Mouse (Mus musculus) G1E (cell line): ENCODE measurements around the gene Eps15l1. TPM values are rescaled to one million over a fixed set of nuclear protein-coding genes. Genes with fewer than 3 reads are reported as not detected.

Source experiments
- ATAC-seq: 2 replicates; pipeline ENCODE4 v1.8.0; 2016; ENCODE audit warnings: mild to moderate bottlenecking; ENCODE audit not compliant: insufficient number of reproducible peaks, poor library complexity, low FRiP score, severe bottlenecking; ENCODE audit errors: extremely low read depth
- DNase-seq: peaks from one replicate; pipeline ENCODE4 v3.0.0; 2012; ENCODE audit warnings: low spot score
- H3K27me3 ChIP-seq: 2 replicates; pipeline ENCODE4 v1.6.1; 2012; ENCODE audit warnings: mild to moderate bottlenecking, low read length, inconsistent platforms; ENCODE audit not compliant: insufficient read depth
- H3K36me3 ChIP-seq: replicated peaks from 2 replicates; pipeline ENCODE3; 2012; ENCODE audit warnings: mild to moderate bottlenecking, inconsistent platforms
- H3K4me1 ChIP-seq: 2 replicates; pipeline ENCODE4 v1.6.1; 2012; ENCODE audit warnings: low read depth, low read length, inconsistent platforms, mixed read lengths; ENCODE audit not compliant: insufficient read depth
- H3K4me3 ChIP-seq: 2 replicates; pipeline ENCODE4 v1.5.1; 2012; ENCODE audit warnings: low read depth, mild to moderate bottlenecking, inconsistent platforms, low read length, moderate library complexity, mixed read lengths
- H3K9me3 ChIP-seq: replicated peaks from 2 replicates; pipeline ENCODE4 v1.6.1; 2012; ENCODE audit warnings: inconsistent platforms
- CTCF ChIP-seq: IDR thresholded peaks from 2 replicates; pipeline ENCODE4 v1.5.1; 2012; ENCODE audit warnings: low read depth, low read length, inconsistent platforms, mixed read lengths
- GATA1 ChIP-seq: IDR thresholded peaks from 2 replicates; pipeline ENCODE4 v1.6.1; 2012; ENCODE audit warnings: borderline replicate concordance, low read length, inconsistent platforms, mixed read lengths
- GATA2 ChIP-seq: IDR thresholded peaks from 2 replicates; pipeline ENCODE4 v1.6.1; 2012; ENCODE audit warnings: low read depth, low read length, inconsistent platforms, borderline replicate concordance
- POLR2AphosphoS5 ChIP-seq: IDR thresholded peaks from 2 replicates; pipeline ENCODE4 v1.6.1; 2012; ENCODE audit warnings: low read depth, low read length, inconsistent platforms; ENCODE audit not compliant: insufficient replicate concordance
- TAL1 ChIP-seq: conservative IDR thresholded peaks from 2 replicates; pipeline ENCODE4 v1.6.1; 2012; ENCODE audit warnings: low read depth, low read length, inconsistent platforms, mixed read lengths
- polyA plus RNA-seq: library from polyadenylated mRNA; stranded (reverse); fragments of >175 nt; gene quantifications from 2 replicates; pipeline ENCODE4 v1.2.3, GENCODE M21; 2012
- total RNA-seq, 2 experiments: library from RNA; stranded (forward) in 1 of 2; stranded (reverse) in 1 of 2; fragments of 200-1000 nt in 1 of 2; fragments of >200 nt in 1 of 2; fragmentation: Nextera tagmentation in 1 of 2; gene quantifications; 2 replicates each; pipeline ENCODE4 v1.2.3; 2014 to 2017

Gene Eps15l1
- total and polyA plus RNA-seq, 3 experiments = 16.7 to 110 (median 37.2) TPM

DNA sequence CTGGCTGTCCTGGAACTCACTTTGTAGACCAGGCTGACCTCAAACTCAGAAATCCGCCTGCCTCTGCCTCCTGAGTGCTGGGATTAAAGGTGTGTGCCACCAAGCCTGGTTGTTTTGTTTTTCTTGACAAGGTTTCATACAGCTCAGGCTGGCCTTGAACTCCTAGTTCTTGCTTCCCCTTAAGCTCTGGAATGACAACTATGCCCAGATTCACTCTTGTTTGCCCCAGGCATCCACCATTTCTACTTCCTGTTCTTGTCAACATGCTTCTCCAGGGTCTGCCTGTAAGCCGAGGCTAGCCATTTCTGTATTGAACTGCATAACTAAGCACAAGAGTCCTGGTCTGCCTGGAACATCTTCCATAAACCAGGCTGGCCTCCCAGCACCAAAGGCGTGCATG, 92.1 kb downstream of the Eps15l1 start:
- Histone ChIP-seq H3K27me3 (peaks cover 33% of the 10 kb centered on the region), H3K4me1 (peaks cover 6% of the 10 kb centered on the region), H3K4me3 (no peak overlapping the region), H3K36me3 (no peaks in the 10 kb centered on the region), H3K9me3 (no peaks in the 10 kb centered on the region)
- no peak for TF ChIP-seq POLR2AphosphoS5
- TF ChIP-seq TAL1 = no peak
- no peak for TF ChIP-seq GATA1
- no peak for TF ChIP-seq GATA2
- no peak for TF ChIP-seq CTCF
- ATAC-seq (no peak), DNase-seq (no peak)

- no peak for ATAC-seq
- Histone ChIP-seq H3K27me3 (peaks cover 30% of the 10 kb centered on the region), H3K4me1 (peaks cover 8% of the 10 kb centered on the region), H3K4me3 (no peak overlapping the region), H3K9me3 (peaks cover 12% of the 10 kb centered on the region), H3K36me3 (no peaks in the 10 kb centered on the region)
- TF ChIP-seq GATA2 (no peak), CTCF (no peak), TAL1 (no peak), POLR2AphosphoS5 (no peak), GATA1 (no peak)
- DNase-seq = no peak
Measured at GRCm38 (mm10) chr8:72324708-72325107, 96.6 kb downstream of the Eps15l1 start.

GRCm38 (mm10) chr8:72324036-72324706, 97.1 kb downstream of the Eps15l1 start:
- ATAC-seq (no peak), DNase-seq (no peak)
- H3K36me3 ChIP-seq = no peaks in the 10 kb centered on the region
- TF ChIP-seq POLR2AphosphoS5 = no peak
- TF ChIP-seq GATA2 = no peak
- TF ChIP-seq TAL1 = no peak
- no peak for TF ChIP-seq CTCF
- TF ChIP-seq GATA1 = no peak
- H3K4me3 ChIP-seq = no peak overlapping the region
- H3K4me1 ChIP-seq = peaks cover 10% of the 10 kb centered on the region
- H3K9me3 ChIP-seq = peaks cover 17% of the 10 kb centered on the region
- peaks cover 29% of the 10 kb centered on the region for H3K27me3 ChIP-seq

GRCm38 (mm10) chr8:72323131-72323725, 98.0 kb downstream of the Eps15l1 start:
- Histone ChIP-seq H3K27me3 (peaks cover 34% of the 10 kb centered on the region), H3K4me3 (no peak overlapping the region), H3K36me3 (no peaks in the 10 kb centered on the region), H3K9me3 (peaks cover 22% of the 10 kb centered on the region), H3K4me1 (peaks cover 19% of the 10 kb centered on the region)
- DNase-seq (no peak), ATAC-seq (no peak)
- TF ChIP-seq GATA2 (no peak), GATA1 (no peak), POLR2AphosphoS5 (no peak), TAL1 (no peak), CTCF (no peak)

DNA sequence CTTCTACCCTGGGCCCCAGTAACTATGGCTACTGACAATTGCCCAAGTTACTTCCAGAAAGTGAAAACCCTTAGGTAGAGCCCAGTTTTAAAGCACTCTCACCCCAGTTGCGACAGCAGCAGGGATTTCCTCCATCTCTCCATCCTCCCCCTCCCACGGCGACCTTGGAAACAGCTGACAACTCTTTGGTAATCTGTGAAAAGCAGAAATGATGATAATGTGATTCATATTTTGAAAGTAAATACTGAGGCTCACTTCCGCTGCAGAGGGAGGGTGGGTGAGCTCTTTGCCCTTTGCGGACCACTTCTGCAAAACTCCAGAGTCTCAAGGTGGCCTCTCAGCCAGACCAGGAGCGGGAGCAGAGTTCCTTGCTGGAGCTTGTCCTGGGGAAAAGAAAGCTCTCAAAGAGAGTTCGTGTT, 98.8 kb downstream of the Eps15l1 start:
- Histone ChIP-seq H3K4me3 (no peak overlapping the region), H3K27me3 (peaks cover 34% of the 10 kb centered on the region), H3K4me1 (peaks cover 25% of the 10 kb centered on the region), H3K9me3 (peaks cover 22% of the 10 kb centered on the region), H3K36me3 (no peaks in the 10 kb centered on the region)
- no peak for TF ChIP-seq CTCF
- TF ChIP-seq GATA2 = no peak
- no peak for TF ChIP-seq TAL1
- no peak for TF ChIP-seq GATA1
- no peak for TF ChIP-seq POLR2AphosphoS5
- DNase-seq (no peak), ATAC-seq (no peak)

- peaks cover 29% of the 10 kb centered on the region for H3K4me1 ChIP-seq
- ATAC-seq (no peak), DNase-seq (no peak)
- H3K4me3 ChIP-seq = no peak overlapping the region
- TF ChIP-seq TAL1 = no peak
- no peak for TF ChIP-seq POLR2AphosphoS5
- TF ChIP-seq GATA2 = no peak
- TF ChIP-seq GATA1 = no peak
- H3K27me3 ChIP-seq = peaks cover 35% of the 10 kb centered on the region
- H3K36me3 ChIP-seq = no peaks in the 10 kb centered on the region
- peaks cover 22% of the 10 kb centered on the region for H3K9me3 ChIP-seq
Measured at GRCm38 (mm10) chr8:72321635-72322441, 99.4 kb downstream of the Eps15l1 start.
